Mouse (Mus musculus) cerebellum, adult 2 months (tissue): ENCODE measurements around the gene Vamp2. TPM values are rescaled to one million over a fixed set of nuclear protein-coding genes. Genes with fewer than 3 reads are reported as not detected.

Source experiments
- DNase-seq, 2 experiments: peaks; one replicate each; pipeline ENCODE4 v3.0.0; 2021
- H3K27ac ChIP-seq: fragments of 200-500 bp; 2 replicates; pipeline ENCODE4 v1.5.1; 2012; ENCODE audit warnings: low read length, control low read depth, inconsistent platforms; ENCODE audit not compliant: insufficient read depth
- H3K27me3 ChIP-seq: fragments of 200-500 bp; 2 replicates; pipeline ENCODE4 v1.6.1; 2012; ENCODE audit warnings: inconsistent platforms, mild to moderate bottlenecking, low read length, moderate library complexity; ENCODE audit not compliant: control insufficient read depth, insufficient read depth
- H3K4me1 ChIP-seq: fragments of 200-500 bp; 2 replicates; pipeline ENCODE4 v1.6.1; 2011; ENCODE audit warnings: low read length; ENCODE audit not compliant: control insufficient read depth, insufficient read depth
- H3K4me3 ChIP-seq: fragments of 200-500 bp; replicated peaks from 2 replicates; pipeline ENCODE3; 2011; ENCODE audit warnings: mild to moderate bottlenecking, low read depth, low read length, control low read depth; ENCODE audit not compliant: insufficient read depth
- CTCF ChIP-seq: fragments of 200-500 bp; IDR thresholded peaks from 2 replicates; pipeline ENCODE4 v1.5.1; 2011; ENCODE audit warnings: low read depth, mild to moderate bottlenecking, control low read depth, low read length, moderate library complexity, borderline replicate concordance; ENCODE audit not compliant: insufficient read depth
- POLR2A ChIP-seq: fragments of 200-500 bp; IDR thresholded peaks from 2 replicates; pipeline ENCODE4 v1.6.1; 2011; ENCODE audit warnings: low read length, control low read depth, borderline replicate concordance; ENCODE audit not compliant: insufficient read depth
- WGBS: fragments of 180-500 bp; shearing (Covaris S2); methylation state at CpG from one replicate; pipeline ENCODE4 v1.1.7; 2018; 5-methylcytosine and 5-hydroxymethylcytosine counted together
- polyA plus RNA-seq: library from polyadenylated mRNA; depleted of rRNA; stranded (reverse); fragments of >200 nt; gene quantifications from 2 replicates; pipeline ENCODE4 v1.2.3, GENCODE M21; 2012; rRNA removed

Vamp2 gene
- polyA plus RNA-seq: 672 and 700 TPM in 2 replicates

DNA sequence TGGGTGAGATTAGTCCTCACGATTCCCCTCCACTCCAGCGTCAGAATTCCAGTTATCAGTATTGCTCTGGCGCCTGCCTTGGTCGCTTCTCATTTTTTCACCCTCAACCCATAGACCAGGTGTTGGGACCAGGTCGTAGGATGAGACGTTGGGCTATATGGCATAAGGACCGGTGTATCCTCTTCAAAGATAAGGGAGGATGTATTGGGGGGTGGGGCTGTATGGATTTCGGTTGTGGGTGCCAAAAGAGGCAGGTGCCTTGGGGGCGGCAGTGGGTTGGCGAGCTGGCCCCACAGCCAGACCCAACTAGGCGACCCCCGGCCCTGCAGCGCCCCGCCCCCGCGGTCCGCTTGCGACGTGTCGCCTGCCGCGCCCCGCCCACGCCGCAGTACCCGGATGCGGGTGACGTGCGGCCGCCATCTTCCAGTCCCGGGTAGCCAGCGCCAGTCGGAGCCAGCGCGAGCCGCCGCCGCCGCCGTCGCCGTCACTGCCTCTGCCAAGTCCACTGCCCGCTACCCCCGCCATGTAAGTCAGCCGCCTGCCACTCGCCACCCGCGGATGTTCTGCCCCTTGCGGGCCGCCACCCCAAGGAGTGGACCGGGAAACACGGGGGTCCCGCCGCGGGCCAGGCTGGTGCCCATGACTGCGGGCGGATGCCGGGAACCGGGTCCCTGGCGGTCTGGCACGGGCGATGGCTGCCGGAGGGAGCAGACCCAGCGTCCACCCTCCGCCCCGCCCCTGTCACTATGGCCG is at the start of gene Vamp2:
Gene Vamp2, plus strand, starts transcription at position 388 of the 753 bp plus-strand sequence.
- Histone ChIP-seq H3K27me3 (no peaks in the 10 kb centered on the region), H3K4me3 (peak within 1 kb of the TSS; percentile 96), H3K27ac (peak within 1 kb of the TSS; percentile 99), H3K4me1 (peaks cover 10% of the 10 kb centered on the region)
- DNase-seq: peak; percentile 93 to 95
- no peak for TF ChIP-seq CTCF
- peak; percentile 79 for TF ChIP-seq POLR2A
- WGBS: under 1% methylated on average over 53 of the region's 67 CpGs

- DNase-seq: peak; percentile 74 to 79
- Histone ChIP-seq H3K4me1 (no peaks in the 10 kb centered on the region), H3K27me3 (no peaks in the 10 kb centered on the region), H3K4me3 (peak within 1 kb of the TSS; percentile 65), H3K27ac (no peak within 1 kb of the TSS)
- TF ChIP-seq POLR2A (no peak), CTCF (no peak)
- WGBS: 1% methylated on average over 54 of the region's 54 CpGs
Observed at GRCm38 (mm10) chr11:69045531-69046394, 42.5 kb upstream of the Vamp2 start, which contains the start of gene Aurkb. Gene Aurkb (plus strand): TSS chr11:69045647.

GRCm38 (mm10) chr11:69046395-69046774 is 41.9 kb upstream of the Vamp2 start:
- WGBS: 23% methylated on average over 9 of the region's 9 CpGs
- Histone ChIP-seq H3K27ac (no peak overlapping the region), H3K4me3 (no peak overlapping the region), H3K4me1 (no peaks in the 10 kb centered on the region), H3K27me3 (no peaks in the 10 kb centered on the region)
- DNase-seq: no peak
- TF ChIP-seq POLR2A: no peak
- no peak for TF ChIP-seq CTCF

DNA sequence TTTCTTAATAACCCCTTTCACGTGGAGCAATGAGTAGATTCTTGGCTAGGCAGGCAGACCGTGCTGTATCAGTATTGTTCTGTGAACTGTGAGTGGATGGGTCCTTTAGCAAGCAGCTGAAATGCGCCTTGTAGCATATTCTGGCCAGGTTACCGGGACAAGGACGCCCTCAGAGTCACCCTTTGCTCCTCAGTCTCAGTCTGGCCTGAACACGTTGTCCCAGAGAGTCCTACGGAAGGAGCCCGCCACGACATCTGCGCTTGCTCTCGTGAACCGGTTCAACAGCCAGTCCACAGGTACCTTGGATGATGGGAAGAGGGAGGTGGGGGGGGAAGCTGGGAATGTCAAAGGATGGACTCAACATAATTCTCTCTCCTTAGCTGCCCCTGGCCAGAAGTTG is 40.7 kb upstream of the Vamp2 start:
- Histone ChIP-seq H3K27ac (no peak overlapping the region), H3K4me1 (no peaks in the 10 kb centered on the region), H3K27me3 (no peaks in the 10 kb centered on the region), H3K4me3 (no peak overlapping the region)
- no peak for TF ChIP-seq CTCF
- no peak for TF ChIP-seq POLR2A
- WGBS: 77% methylated on average over 12 of the region's 12 CpGs
- no peak for DNase-seq

GRCm38 (mm10) chr11:69048151-69048550 is 40.1 kb upstream of the Vamp2 start:
- no peak for DNase-seq
- H3K27ac ChIP-seq: no peak overlapping the region
- 87% methylated on average over 14 of the region's 14 CpGs for WGBS
- TF ChIP-seq CTCF: no peak
- no peak for TF ChIP-seq POLR2A
- no peaks in the 10 kb centered on the region for H3K27me3 ChIP-seq
- no peaks in the 10 kb centered on the region for H3K4me1 ChIP-seq
- no peak overlapping the region for H3K4me3 ChIP-seq

- Histone ChIP-seq H3K27me3 (no peaks in the 10 kb centered on the region), H3K4me3 (no peak overlapping the region), H3K4me1 (no peaks in the 10 kb centered on the region), H3K27ac (no peak overlapping the region)
- no peak for DNase-seq
- TF ChIP-seq POLR2A (no peak), CTCF (no peak)
- WGBS: 63% methylated on average over 8 of the region's 8 CpGs
Observed at GRCm38 (mm10) chr11:69050748-69051147, 37.5 kb upstream of the Vamp2 start.

- H3K27me3 ChIP-seq: no peaks in the 10 kb centered on the region
Observed at GRCm38 (mm10) chr11:69051771-69052170, 36.5 kb upstream of the Vamp2 start.

More at GRCm38 (mm10) chr11:69051771-69052170, 36.5 kb upstream of the Vamp2 start:
- no peak for TF ChIP-seq POLR2A
- no peak for TF ChIP-seq CTCF
- DNase-seq: no peak
- WGBS: 78% methylated on average over 4 of the region's 4 CpGs
- Histone ChIP-seq H3K4me1 (no peaks in the 10 kb centered on the region), H3K4me3 (no peak overlapping the region), H3K27ac (no peak overlapping the region)
